Mouse (Mus musculus): ENCODE measurements at regions not wholly inside any gene's neighbourhood (a gene's known extent, or its start where the extent isn't known, plus 50 kb on each side); places are given as distances from the start of the nearest gene placed in this dataset.

DNA sequence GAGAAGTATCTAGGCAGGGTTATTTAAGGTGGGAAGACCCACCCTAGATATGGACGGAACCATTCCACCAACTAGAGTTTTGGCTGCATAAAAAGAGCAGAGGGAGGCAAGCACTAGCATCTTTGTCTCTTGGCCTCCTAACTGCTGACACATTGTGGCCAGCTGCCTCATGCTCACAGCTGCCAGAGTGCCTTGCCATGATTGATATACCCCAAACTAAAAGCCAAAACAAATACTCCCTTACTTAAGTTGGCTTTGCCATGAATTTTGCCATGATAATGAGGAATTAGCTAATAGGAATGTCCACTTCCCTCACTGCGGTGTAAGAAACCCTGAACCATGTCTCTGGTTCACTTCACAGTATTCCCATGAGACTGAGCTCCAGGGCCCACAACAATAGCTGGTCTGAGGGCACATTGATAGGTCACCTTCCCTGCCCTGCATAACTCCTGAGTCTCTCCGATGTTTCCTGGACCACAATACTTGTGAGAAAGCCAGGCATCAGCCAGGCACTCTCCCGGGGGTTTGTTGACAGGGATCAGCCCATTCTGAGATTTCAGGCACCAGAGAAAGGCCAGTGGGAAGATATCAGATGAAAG, 344.5 kb downstream of the 1500009L16Rik start:
- DNase-seq (ENCODE audit: low spot score in 2 of 2), result no peak
- TF ChIP-seq CTCF (conservative IDR thresholded peaks at IDR 0.05), result no peak

DNA sequence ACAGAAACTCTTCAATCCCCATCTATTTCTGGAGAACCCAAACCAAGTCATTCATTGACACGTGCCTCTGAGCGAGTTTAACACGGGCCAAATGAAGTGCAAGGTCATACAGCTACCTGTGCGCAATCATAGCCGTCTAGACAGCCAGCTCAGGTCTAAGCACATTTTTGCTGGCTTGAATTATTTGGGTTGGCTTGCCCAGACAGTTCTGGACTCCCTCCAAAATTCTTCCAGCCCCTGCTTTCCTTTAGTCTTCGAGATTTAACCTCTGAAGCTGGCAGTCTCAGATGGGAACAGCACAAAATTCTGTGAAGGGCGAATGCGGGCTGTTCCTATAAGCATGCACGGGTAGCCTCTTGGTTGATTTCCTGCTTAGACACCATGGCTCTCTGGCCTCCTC, 347.1 kb downstream of the 1500009L16Rik start:
- TF ChIP-seq CTCF (conservative IDR thresholded peaks at IDR 0.05), result no peak
- H3K27ac ChIP-seq, result no peak overlapping the region
- no peak for DNase-seq (ENCODE audit: low spot score in 2 of 2)
- no peak overlapping the region for H3K4me3 ChIP-seq

More for the DNA sequence above, 344.5 kb downstream of the 1500009L16Rik start:
- H3K27ac ChIP-seq, result no peak overlapping the region
- H3K4me3 ChIP-seq, result no peak overlapping the region

DNA sequence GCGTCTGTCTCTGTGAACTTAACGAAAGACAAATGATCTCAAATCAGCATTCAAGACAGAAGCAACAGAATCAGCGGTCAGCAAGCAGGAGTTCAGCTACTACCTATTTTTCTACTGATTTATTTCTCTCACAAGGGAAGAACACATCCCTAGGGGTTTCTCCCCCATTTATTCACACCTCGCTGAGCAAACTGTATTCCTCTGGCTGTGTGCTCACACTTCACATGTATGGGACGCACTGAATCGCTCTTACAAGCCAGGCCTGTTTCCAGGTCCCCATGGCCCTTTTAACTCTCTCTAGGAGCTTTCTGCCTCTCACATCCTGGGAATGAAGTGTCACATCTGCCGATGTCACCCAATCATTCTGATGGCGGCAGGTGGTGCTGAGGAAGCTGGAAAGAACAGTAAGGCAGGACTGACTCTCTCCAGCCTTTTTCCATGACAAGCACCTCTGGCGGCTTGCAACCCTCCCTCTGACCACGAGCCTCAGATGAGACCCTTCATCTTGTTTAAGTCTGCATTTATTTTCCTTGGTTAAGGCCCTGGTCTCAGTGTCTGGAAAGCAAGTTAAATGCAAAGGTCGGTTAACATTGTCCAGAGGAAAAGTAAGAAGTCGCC, 350.3 kb downstream of the 1500009L16Rik start:
- H3K4me3 ChIP-seq, result no peak overlapping the region
- TF ChIP-seq CTCF (conservative IDR thresholded peaks at IDR 0.05), result no peak
- no peak overlapping the region for H3K27ac ChIP-seq
- DNase-seq (ENCODE audit: low spot score in 2 of 2), result no peak

DNA sequence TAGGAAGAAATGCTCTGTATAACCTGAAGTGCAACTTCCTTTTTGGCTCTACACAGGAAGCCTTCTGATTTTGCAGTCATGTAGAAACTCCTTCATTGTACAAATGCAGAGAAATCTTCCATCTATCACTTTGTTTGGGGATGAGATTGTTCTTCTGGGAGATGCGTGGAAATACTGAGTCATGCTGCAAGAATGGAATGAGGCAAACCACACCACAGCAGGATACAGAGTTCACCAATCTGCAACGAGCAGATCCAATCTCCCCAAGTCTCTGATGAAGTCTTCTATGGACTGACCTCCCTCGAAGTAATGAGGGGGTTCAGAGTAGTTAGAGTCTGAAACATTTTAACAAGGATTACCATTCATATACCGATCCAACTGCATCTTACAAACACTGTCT, 352.9 kb downstream of the 1500009L16Rik start:
- no peak for TF ChIP-seq CTCF (conservative IDR thresholded peaks at IDR 0.05)
- H3K4me3 ChIP-seq, result no peak overlapping the region
- DNase-seq (ENCODE audit: low spot score in 2 of 2), result no peak
- no peak overlapping the region for H3K27ac ChIP-seq

DNA sequence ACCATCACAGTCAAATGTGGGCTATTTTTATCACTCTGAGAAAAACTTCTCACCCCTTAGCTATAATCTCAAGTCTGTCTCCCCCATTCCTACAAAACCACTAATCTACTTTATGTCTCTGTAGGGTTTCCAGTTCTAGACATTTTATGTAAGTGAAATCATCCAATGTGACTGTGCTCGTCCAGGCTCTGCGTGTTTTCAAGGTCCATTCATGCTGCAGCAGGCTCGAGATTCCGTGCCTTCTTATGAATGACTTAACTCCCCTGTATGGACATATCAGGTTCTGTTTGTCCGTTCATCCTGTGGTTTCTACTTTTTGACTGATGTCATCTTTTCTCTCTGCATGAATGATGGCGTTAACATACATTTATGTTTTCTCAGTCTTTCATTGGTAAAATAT, 357.6 kb downstream of the 1500009L16Rik start:
- no peak for DNase-seq (ENCODE audit: low spot score in 2 of 2)
- no peak overlapping the region for H3K4me3 ChIP-seq
- H3K27ac ChIP-seq, result no peak overlapping the region
- no peak for TF ChIP-seq CTCF (conservative IDR thresholded peaks at IDR 0.05)

DNA sequence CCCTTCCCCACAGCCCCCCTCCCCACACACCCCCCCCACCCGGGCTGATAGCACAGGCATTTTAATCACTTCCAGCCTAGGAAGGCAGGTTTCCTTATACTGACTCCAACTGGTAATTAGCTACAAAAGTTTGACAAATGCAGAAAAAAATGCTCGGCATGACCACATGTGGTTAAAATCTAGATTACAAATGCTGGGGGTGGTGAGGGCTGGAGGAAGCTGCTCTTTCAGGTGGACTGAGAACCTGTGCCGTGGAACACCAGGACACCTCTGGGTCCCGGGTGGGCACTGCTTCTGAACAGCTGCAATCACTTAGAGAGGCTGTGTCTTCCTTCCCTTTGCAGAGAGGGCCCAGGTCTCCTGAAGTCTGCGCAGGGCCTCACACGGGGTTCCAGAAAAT, 358.7 kb downstream of the Nuak1 start:
- TF ChIP-seq CTCF (conservative IDR thresholded peaks at IDR 0.05), result no peak

DNA sequence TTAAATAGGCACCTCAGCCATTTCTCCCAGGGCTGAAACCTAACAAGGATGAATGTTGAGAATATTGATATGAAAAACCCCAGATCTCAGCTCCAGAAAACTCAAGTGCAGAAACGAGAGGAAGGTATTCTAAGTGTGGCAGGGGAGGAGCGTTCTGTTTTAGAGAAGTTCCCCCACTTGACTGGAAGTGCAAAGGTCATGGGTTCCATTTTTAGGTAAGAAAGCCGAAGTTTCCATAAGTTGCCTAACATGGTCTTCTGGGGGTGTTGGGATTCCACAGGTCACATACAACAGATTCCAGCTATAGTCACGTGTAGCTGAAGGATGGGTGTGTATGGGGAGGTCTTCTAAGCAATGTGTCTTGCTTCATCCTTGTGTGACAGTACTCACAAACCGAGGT, 352.9 kb downstream of the Nuak1 start:
- Histone ChIP-seq H3K27ac (no peak overlapping the region), H3K4me3 (no peak overlapping the region)
- no peak for DNase-seq (ENCODE audit: low spot score in 2 of 2)
- TF ChIP-seq CTCF (conservative IDR thresholded peaks at IDR 0.05), result no peak

More for the DNA sequence above, 358.7 kb downstream of the Nuak1 start:
- H3K4me3 ChIP-seq, result no peak overlapping the region
- no peak for DNase-seq (ENCODE audit: low spot score in 2 of 2)
- no peak overlapping the region for H3K27ac ChIP-seq

DNA sequence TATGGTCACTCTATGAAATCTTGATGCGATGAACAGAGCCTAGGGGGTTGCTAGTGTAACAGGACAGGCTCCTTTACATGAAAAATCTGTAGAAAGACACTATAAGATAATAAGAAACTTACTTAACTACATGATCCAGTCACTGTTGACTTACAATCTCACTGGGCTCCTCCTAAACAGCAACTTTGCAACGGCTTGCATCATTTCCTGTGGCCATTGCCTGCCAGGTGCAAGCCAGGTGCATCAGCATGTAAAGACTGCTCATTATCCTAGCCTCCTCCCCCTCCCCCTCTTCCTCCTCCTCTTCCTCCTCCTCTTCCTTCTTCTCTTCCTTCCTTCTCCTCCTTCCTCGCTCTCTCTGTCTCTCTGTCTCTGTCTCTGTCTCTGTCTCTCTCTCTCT, 352.5 kb downstream of the Nuak1 start:
- no peak for TF ChIP-seq CTCF (conservative IDR thresholded peaks at IDR 0.05)
- Histone ChIP-seq H3K27ac (no peak overlapping the region), H3K4me3 (no peak overlapping the region)
- no peak for DNase-seq (ENCODE audit: low spot score in 2 of 2)

DNA sequence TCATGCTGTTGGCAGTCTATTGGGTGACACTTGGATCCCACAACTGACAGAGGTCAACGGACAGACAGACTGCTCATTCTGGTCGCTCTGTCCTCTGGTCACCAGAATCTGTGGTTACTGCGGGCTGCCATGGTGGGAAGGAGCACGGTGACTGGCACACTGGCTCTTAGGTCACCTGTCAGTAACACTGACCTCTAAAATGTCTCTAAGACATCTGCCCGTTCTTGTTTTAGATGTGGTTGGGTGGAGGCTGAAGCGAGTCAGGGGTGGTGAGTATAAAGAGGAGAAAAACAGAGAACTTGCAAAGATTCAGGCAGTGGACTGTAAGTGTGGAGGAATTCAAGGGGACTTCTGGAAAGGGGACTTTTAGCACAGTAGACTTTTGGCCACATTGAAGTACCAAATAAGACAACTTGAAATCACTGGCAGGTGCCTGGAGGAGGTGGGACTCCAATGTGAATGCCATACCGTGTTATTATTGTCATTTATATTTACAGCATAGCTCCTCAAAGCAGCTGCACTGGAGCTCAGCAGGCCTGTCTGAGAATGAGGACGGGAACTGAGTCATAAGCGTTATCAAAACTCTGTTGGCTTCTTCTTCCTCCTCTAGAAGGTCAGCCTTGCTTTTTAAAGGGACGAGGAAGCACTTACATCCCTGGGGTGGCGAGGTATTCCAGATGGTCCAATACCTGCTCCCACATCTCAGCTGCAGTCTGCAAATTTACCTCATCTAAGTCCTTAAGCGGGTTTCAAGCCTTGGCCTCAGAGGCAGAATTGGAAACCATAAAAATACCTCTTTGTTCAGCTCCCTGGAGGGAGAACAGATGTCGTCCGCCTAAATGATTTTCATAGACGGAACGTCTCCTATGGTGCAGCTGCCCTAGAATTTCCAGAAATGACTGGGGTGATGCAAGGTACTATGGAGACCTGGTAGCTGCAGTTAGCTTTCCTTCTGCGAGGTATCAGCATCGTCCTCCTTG, 351.3 kb downstream of the Nuak1 start:
- peak in 1 of 2 experiments; percentile 5 for DNase-seq (ENCODE audit: low spot score in 2 of 2)
- H3K27ac ChIP-seq, result no peak overlapping the region
- H3K4me3 ChIP-seq, result no peak overlapping the region
- no peak for TF ChIP-seq CTCF (conservative IDR thresholded peaks at IDR 0.05)

DNA sequence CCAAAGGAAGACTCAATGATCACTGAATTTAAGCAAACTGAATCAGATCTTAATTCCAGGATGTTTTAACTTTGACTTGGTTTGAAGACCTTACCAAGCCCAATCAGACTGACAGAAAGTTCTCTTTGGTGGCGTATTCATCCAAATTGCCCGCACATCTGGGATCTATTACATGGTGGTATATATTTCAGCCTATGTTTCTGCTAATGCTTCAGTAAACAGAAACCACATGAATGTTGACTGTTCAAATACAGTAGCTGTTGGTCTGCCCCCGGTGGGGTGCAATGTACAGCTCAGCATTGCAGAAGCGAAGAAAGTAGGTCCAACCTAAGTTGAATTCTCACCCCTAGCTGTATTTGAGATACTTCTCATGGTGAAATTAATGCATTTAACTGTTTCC, 346.5 kb downstream of the Nuak1 start:
- no peak overlapping the region for H3K4me3 ChIP-seq
- H3K27ac ChIP-seq, result no peak overlapping the region
- no peak for TF ChIP-seq CTCF (conservative IDR thresholded peaks at IDR 0.05)
- DNase-seq (ENCODE audit: low spot score in 2 of 2), result no peak

DNA sequence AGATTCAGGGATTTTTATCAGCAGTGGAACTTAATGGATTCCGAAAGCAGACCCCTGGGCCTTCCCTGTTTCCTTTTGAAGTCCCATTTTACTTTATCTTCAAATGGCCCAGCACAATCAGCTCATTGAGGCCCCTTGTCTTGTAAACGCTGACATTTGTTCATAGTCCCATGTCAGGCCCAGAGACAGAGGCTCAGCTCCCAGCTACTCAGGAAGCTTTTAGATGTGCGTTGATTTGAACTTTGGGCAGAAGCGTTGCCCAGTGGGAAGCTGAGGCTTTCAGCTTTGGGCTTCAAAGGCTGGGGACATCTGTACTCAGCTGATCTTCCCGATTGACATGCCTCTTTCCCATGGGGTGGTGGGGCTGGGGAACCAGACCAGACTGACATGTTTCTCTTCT, 343.2 kb downstream of the Nuak1 start:
- TF ChIP-seq CTCF (conservative IDR thresholded peaks at IDR 0.05), result no peak
- no peak for DNase-seq (ENCODE audit: low spot score in 2 of 2)
- no peak overlapping the region for H3K27ac ChIP-seq

DNA sequence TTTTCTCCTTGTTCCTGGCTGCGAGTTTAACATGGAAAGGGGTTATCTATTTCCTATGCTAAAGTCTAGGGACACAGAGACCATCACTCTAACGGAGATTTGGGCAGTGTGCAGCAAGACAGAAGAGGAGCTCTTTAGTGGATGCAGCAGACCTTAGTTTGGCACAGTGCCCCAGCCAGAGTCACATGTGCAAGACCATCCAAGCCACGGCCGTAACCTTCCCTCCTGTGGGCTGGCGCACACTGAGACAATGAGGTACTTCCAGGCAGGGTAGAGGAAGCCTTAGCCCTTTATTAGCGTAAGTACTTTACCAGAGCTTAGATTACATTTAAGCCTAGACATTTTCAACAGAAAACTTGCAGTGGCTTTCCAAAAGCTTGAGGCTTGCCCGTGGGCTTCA, 336.4 kb downstream of the Nuak1 start:
- no peak for DNase-seq (ENCODE audit: low spot score in 2 of 2)
- Histone ChIP-seq H3K4me3 (no peak overlapping the region), H3K27ac (no peak overlapping the region)
- TF ChIP-seq CTCF (conservative IDR thresholded peaks at IDR 0.05), result no peak

More for the DNA sequence above, 343.2 kb downstream of the Nuak1 start:
- H3K4me3 ChIP-seq, result no peak overlapping the region

DNA sequence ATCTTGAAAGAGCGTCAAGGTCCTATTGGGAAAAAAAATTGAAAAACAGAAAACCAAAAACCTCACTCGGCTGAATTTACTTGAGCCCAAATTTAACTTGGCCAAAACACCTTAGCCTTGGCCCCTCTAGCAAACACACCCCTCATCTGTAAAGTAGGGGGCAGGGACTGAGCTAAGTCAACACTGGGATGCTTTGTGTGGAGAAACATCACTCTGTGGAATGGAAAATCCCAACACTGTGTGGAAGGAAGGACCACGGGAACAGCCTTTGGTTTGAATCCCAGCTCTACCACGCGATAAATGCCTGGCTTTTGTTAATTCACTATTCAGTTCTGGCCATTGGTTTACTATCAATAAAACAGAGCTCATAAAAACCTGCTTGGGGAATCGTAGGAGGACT, 335.8 kb downstream of the Nuak1 start:
- TF ChIP-seq CTCF (conservative IDR thresholded peaks at IDR 0.05), result no peak
- no peak for DNase-seq (ENCODE audit: low spot score in 2 of 2)
- Histone ChIP-seq H3K4me3 (no peak overlapping the region), H3K27ac (no peak overlapping the region)

Data from layer of hippocampus, adult 2 months (tissue).